Mouse (Mus musculus) heart, adult 8-10 months (tissue): ENCODE results near the gene Ikzf3. TPM values are rescaled to one million over a fixed set of nuclear protein-coding genes. Genes with fewer than 3 reads are reported as not detected.

Source experiments
- DNase-seq: peaks from one replicate; pipeline ENCODE4 v3.0.0; 2022; ENCODE audit warnings: low spot score
- total RNA-seq, 4 experiments: library from RNA; stranded (reverse); gene quantifications; 2 replicates each; pipeline ENCODE4 v1.2.4; 2022

The Ikzf3 gene
- total RNA-seq, 4 experiments from 2014 or later, result 0.47 to 1.3 (median 0.86) TPM

DNA sequence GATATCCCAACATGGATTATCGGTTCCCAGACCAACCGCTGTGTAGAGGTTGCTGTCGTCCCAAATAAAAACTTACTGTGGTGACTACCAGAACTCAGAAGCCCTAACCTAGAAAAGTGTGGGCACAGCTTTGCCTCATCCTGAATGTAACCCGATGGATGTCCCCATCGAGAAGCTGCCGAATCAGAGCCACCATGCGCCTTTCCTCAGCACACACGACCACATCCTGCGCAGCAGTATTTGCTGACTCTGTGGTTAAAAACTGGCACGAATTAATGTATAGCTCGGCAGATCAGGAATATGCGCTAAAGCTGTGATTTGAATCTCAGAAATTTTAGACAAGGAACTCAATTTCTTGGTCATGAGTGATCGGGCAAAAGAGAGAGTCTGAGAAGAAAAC, 33.0 kb downstream of the Ikzf3 start:
- DNase-seq, result no peak

- DNase-seq, result no peak
Observed at GRCm38 (mm10) chr11:98510125-98510524, 35.7 kb downstream of the Ikzf3 start.

GRCm38 (mm10) chr11:98509434-98509833, 36.4 kb downstream of the Ikzf3 start:
- peak; percentile 38 for DNase-seq

DNA sequence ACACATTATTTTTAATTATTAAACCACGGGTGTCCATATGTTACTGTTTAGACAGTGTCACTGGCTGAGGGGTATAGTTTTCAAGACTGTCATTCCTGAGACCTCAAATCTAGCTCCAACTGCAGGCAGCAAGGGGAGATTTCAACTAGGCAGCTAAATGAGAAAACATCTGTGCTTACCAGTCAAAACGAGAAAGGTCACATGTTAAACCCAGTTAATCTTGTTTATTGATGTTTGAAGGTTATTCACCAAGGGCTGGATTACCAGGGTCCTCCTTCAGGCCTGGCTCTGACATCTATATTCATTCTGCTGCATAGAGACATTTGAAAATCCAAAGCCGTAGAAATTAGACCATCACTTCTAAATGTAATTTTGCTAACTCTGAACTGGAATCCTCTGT, 40.9 kb downstream of the Ikzf3 start:
- no peak for DNase-seq

GRCm38 (mm10) chr11:98497388-98498288, 48.2 kb downstream of the Ikzf3 start:
- DNase-seq, result peak; percentile 23

GRCm38 (mm10) chr11:98495176-98495719, 50.6 kb downstream of the Ikzf3 start:
- no peak for DNase-seq

- no peak for DNase-seq
Observed at GRCm38 (mm10) chr11:98493394-98493793, 52.4 kb downstream of the Ikzf3 start.

GRCm38 (mm10) chr11:98492959-98493358, 52.9 kb downstream of the Ikzf3 start:
- no peak for DNase-seq

DNA sequence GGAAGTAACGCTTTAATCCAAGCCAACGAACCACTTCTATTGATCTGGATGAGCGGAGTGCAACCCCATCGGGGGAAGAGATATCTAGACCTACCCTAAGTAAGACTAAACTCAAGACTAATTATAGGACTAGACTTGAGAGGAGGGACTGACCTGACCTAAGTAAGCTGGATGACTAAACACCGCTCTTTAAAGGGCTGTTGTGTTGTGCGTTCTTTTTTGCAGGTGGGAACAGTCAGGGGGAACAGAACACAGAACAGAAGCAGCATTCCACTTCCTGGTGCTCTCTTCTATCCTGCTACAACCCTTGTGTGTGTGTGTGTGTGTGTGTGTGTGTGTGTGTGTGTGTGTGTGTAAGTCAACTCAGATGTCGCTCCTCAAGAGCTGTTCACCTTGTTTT, 54.3 kb downstream of the Ikzf3 start:
- DNase-seq, result no peak

DNA sequence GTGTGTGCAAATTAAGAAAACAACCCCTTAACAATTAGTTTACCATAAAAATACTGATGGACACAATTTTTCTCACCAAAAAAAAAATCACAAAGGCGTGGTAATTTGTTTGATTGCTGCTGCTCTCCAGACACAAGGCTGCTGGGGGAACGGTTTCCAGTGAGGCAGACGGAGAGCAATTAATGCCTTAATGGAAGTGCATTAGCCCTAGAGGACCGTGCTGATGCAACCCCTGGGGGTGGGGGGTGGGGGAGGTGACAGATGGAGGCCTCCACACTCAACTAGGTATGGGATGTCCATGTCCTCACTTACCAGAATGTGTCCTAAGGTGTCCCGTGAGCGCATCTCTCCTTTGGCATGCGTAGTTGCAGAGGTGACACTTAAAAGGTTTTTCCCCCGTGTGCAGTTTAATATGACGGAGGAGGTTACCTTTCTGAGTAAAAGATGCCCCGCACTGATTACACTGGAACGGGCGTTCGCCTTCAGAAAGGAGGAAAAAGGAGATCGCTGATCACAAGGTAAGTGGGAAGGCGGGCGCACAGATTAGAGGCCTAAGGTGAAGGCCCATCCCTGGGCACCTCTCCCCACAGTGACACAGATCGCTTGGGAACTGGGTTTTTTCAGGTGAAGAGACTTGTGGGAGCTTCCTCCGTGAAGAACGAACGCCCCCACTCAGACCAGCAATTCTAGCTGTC, 57.1 kb downstream of the Ikzf3 start:
- no peak for DNase-seq

GRCm38 (mm10) chr11:98487526-98488040, 58.2 kb downstream of the Ikzf3 start:
- DNase-seq, result no peak

DNA sequence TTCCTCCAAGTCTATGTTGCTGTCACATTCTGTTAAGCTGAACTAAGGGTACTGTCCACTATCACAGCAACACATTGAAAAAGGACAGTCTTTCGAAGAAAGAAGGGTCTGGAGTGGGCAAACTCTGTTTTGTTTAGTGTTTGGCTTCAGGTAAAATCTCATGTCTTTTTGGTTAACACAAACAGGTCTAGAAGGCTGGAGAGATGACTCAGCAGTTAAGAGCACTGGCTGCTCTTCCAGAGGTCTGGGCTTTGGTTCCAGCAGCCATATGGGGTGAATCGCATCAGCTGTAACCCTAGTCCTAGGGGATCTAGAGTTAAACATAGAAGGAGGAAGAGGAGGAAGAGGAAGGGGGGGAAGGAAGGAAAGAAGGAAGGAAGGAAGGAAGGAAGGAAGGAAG, 60.1 kb downstream of the Ikzf3 start:
- DNase-seq, result no peak

- DNase-seq, result no peak
Observed at GRCm38 (mm10) chr11:98482067-98482466, 63.8 kb downstream of the Ikzf3 start.

GRCm38 (mm10) chr11:98481231-98481630, 64.6 kb downstream of the Ikzf3 start:
- DNase-seq, result no peak

DNA sequence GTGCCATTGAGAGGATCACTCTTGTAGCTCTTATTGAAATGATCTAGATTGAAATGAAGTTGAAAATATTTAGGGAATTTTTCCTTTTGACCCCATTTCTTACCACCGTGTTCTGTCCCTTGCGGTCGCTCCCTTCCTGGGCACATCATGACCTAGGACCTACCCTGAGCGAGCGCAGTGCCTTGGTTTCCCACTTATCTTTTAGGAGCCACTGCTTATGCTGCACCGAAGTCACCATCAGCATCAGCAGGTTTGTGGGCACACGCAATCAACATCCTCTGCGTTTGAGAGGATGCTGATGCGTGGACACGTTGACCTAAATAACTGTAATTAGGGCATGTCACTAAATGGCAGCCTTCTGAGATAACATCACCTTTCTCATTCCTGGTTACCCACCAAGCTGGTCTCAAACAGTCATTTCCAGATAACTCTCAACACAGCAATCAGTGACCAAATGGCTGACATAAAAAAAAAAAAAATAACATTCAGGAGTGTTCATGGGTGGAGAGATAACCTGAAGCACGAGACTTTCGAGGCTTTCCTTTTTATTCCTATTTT, 65.8 kb downstream of the Ikzf3 start:
- no peak for DNase-seq

GRCm38 (mm10) chr11:98479026-98479939, 66.5 kb downstream of the Ikzf3 start:
- DNase-seq, result no peak

- no peak for DNase-seq
Observed at GRCm38 (mm10) chr11:98477011-98477701, 68.7 kb downstream of the Ikzf3 start.

- DNase-seq, result no peak
Observed at GRCm38 (mm10) chr11:98476434-98476807, 69.4 kb downstream of the Ikzf3 start.

- no peak for DNase-seq
Observed at GRCm38 (mm10) chr11:98475630-98476433, 70.0 kb downstream of the Ikzf3 start.

- DNase-seq, result no peak
Observed at GRCm38 (mm10) chr11:98474967-98475366, 70.9 kb downstream of the Ikzf3 start.
